Mouse (Mus musculus): ENCODE measurements around the gene Optn. TPM values are rescaled to one million over a fixed set of nuclear protein-coding genes. Genes with fewer than 3 reads are reported as not detected.

The Optn gene
- total and polyA plus RNA-seq, 3 experiments: 25.1 to 37.3 (median 28.0) TPM

DNA sequence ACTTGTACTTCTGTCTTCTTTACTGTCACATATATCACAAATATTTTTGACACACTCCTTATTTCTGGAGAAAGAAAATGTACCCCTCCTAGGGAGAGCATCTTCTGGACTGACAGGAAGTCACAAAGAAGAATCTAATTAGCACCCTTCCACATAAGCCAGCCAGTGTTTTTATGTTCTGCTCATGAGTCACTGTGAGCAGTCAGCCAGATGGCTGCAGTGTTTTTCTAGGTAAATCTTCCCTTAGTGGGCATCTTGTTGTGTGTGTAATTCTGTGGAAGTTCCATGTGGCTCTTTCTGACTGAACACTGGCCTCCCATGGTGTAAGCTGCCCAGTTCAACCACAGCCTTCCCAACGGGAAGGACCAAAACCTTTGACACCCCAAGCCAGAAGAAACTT is 44.1 kb downstream of the Optn start:
- peaks cover 16 to 54% of the 10 kb centered on the region in 2 experiments for H3K36me3 ChIP-seq (replicated peaks in 1 of 2; ENCODE audit: control insufficient read depth in 1 of 2, insufficient read depth in 1 of 2, low read length in 1 of 2)
- no peak overlapping the region for H3K9ac ChIP-seq (ENCODE audit: insufficient read depth, low read depth)
- dilution Hi-C loops (cut with MboI; ENCODE audit: extremely low pct_ligation_motif_present, extremely low pct_unique_long_range_greater_than_20kb, low sequenced_read_pairs): no loop called here
- H3K79me2 ChIP-seq (replicated peaks; ENCODE audit: control insufficient read depth, extremely low read depth, insufficient read depth, poor library complexity, severe bottlenecking): no peaks in the 10 kb centered on the region
- H3K27ac ChIP-seq (ENCODE audit: insufficient read depth, low read depth): no peak overlapping the region
- in situ Hi-C loops (cut with MboI; ENCODE audit: low pct_ligation_motif_present, low pct_unique_long_range_greater_than_20kb, low sequenced_read_pairs): no loop called here
- H3K4me1 ChIP-seq (ENCODE audit: control insufficient read depth in 1 of 2, insufficient read depth in 2 of 2): peaks cover 8 to 16% of the 10 kb centered on the region in 2 experiments; a peak in 3 of 4 replicates
- no peak overlapping the region for H3K4me3 ChIP-seq (replicated peaks in 1 of 3; ENCODE audit: low read depth in 2 of 3, low read length in 2 of 3, poor library complexity in 1 of 3)
- H3K27me3 ChIP-seq (replicated peaks): no peaks in the 10 kb centered on the region
- TF ChIP-seq MAZ (IDR thresholded peaks at IDR 0.05; ENCODE audit: low read depth, low read length) (no peak), ZNF384 (IDR thresholded peaks at IDR 0.05; ENCODE audit: low read depth, low read length) (no peak), UBTF (IDR thresholded peaks at IDR 0.05; ENCODE audit: low read depth, low read length) (no peak)
- H3K9me3 ChIP-seq (replicated peaks; ENCODE audit: low read length): no peaks in the 10 kb centered on the region
- DNase-seq (ENCODE audit: extremely low read depth): no peak
- H3K4me2 ChIP-seq (ENCODE audit: insufficient read depth, low read depth, poor library complexity, severe bottlenecking): no peak overlapping the region

GRCm38 (mm10) chr2:5016922-5017321 is 46.9 kb downstream of the Optn start:
- peaks cover 6% of the 10 kb centered on the region for H3K79me2 ChIP-seq (replicated peaks; ENCODE audit: control insufficient read depth, extremely low read depth, insufficient read depth, poor library complexity, severe bottlenecking)
- peaks cover 16 to 32% of the 10 kb centered on the region in 2 experiments for H3K36me3 ChIP-seq (replicated peaks in 1 of 2; ENCODE audit: control insufficient read depth in 1 of 2, insufficient read depth in 1 of 2, low read length in 1 of 2)
- dilution Hi-C loops (cut with MboI; ENCODE audit: extremely low pct_ligation_motif_present, extremely low pct_unique_long_range_greater_than_20kb, low sequenced_read_pairs) (no loop called here), in situ Hi-C loops (cut with MboI; ENCODE audit: low pct_ligation_motif_present, low pct_unique_long_range_greater_than_20kb, low sequenced_read_pairs) (no loop called here)
- H3K9me3 ChIP-seq (replicated peaks; ENCODE audit: low read length): no peaks in the 10 kb centered on the region
- peak overlapping the region; percentile 37 for H3K4me2 ChIP-seq (ENCODE audit: insufficient read depth, low read depth, poor library complexity, severe bottlenecking)
- H3K4me3 ChIP-seq (replicated peaks in 1 of 3; ENCODE audit: low read depth in 2 of 3, low read length in 2 of 3, poor library complexity in 1 of 3): no peak overlapping the region
- H3K27ac ChIP-seq (ENCODE audit: insufficient read depth, low read depth): peak overlapping the region; percentile 53; the same call in 1 of the 2 replicates
- H3K4me1 ChIP-seq (ENCODE audit: control insufficient read depth in 1 of 2, insufficient read depth in 2 of 2): peaks cover 17 to 28% of the 10 kb centered on the region in 2 experiments
- TF ChIP-seq HCFC1 (IDR thresholded peaks at IDR 0.05; ENCODE audit: low read depth, low read length) (0 out of 2 replicates have a peak, but pooled peaks have one; percentile 6), MYC (IDR thresholded peaks at IDR 0.05; ENCODE audit: low read depth, low read length) (0 out of 2 replicates have a peak, but pooled peaks have one; percentile 40), CHD2 (IDR thresholded peaks at IDR 0.05; ENCODE audit: low read length) (peak; percentile 66; the same call in 1 of the 2 replicates), BHLHE40 (IDR thresholded peaks at IDR 0.05; ENCODE audit: low read depth, low read length) (peak; percentile 44), KAT2A (IDR thresholded peaks at IDR 0.05; ENCODE audit: insufficient replicate concordance, low read length) (no peak), SIN3A (IDR thresholded peaks at IDR 0.05; ENCODE audit: low read length) (peak; percentile 57; the same call in 1 of the 2 replicates), EP300 (IDR thresholded peaks at IDR 0.05; ENCODE audit: low read length) (no peak), ZNF384 (IDR thresholded peaks at IDR 0.05; ENCODE audit: low read depth, low read length) (peak; percentile 91)
- H3K27me3 ChIP-seq (replicated peaks): no peaks in the 10 kb centered on the region
- peak overlapping the region; percentile 67; the same call in 1 of the 2 replicates for H3K9ac ChIP-seq (ENCODE audit: insufficient read depth, low read depth)
- DNase-seq (ENCODE audit: extremely low read depth): peak; percentile 76

DNA sequence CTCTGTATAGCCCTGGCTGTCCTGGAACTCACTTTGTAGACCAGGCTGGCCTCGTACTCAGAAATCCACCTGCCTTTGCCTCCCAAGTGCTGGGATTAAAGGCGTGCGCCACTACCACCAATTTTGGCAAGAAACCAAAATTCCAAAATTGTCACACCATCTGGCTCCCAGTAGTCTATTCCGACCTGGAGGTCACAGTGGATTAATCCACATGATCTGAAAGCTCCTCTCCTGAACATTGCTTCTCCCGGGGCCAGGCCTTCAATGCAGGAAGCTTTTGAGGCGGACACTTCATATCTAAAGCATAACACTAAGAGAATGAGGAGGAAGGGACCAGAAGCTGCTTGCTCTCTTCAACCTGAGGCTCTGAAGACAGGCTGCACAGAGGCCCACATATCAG is 48.3 kb downstream of the Optn start:
- in situ Hi-C loops (cut with MboI; ENCODE audit: low pct_ligation_motif_present, low pct_unique_long_range_greater_than_20kb, low sequenced_read_pairs): no loop called here
- H3K27me3 ChIP-seq (replicated peaks): no peaks in the 10 kb centered on the region

More for the DNA sequence above, 48.3 kb downstream of the Optn start:
- H3K4me2 ChIP-seq (ENCODE audit: insufficient read depth, low read depth, poor library complexity, severe bottlenecking): no peak overlapping the region
- peaks cover 19% of the 10 kb centered on the region for H3K79me2 ChIP-seq (replicated peaks; ENCODE audit: control insufficient read depth, extremely low read depth, insufficient read depth, poor library complexity, severe bottlenecking)
- peaks cover 22 to 34% of the 10 kb centered on the region in 2 experiments for H3K4me1 ChIP-seq (ENCODE audit: control insufficient read depth in 1 of 2, insufficient read depth in 2 of 2)
- no peaks in the 10 kb centered on the region for H3K9me3 ChIP-seq (replicated peaks; ENCODE audit: low read length)
- H3K9ac ChIP-seq (ENCODE audit: insufficient read depth, low read depth): no peak overlapping the region
- no peak overlapping the region for H3K27ac ChIP-seq (ENCODE audit: insufficient read depth, low read depth)
- no peak for DNase-seq (ENCODE audit: extremely low read depth)
- dilution Hi-C loops (cut with MboI; ENCODE audit: extremely low pct_ligation_motif_present, extremely low pct_unique_long_range_greater_than_20kb, low sequenced_read_pairs): no loop called here
- H3K4me3 ChIP-seq (replicated peaks in 1 of 3; ENCODE audit: low read depth in 2 of 3, low read length in 2 of 3, poor library complexity in 1 of 3): no peak overlapping the region
- TF ChIP-seq BHLHE40 (IDR thresholded peaks at IDR 0.05; ENCODE audit: low read depth, low read length) (no peak), USF2 (conservative IDR thresholded peaks at IDR 0.05; ENCODE audit: low read depth, low read length) (no peak), MXI1 (IDR thresholded peaks at IDR 0.05; ENCODE audit: low read depth, low read length) (no peak), POLR2AphosphoS2 (IDR thresholded peaks at IDR 0.05; ENCODE audit: low read depth, low read length) (no peak), HCFC1 (IDR thresholded peaks at IDR 0.05; ENCODE audit: low read depth, low read length) (no peak), CTCF (conservative IDR thresholded peaks at IDR 0.05 in 1 of 2, IDR thresholded peaks at IDR 0.05 in 1 of 2; ENCODE audit: low read depth in 2 of 2, low read length in 2 of 2) (no peak), EP300 (IDR thresholded peaks at IDR 0.05; ENCODE audit: low read length) (no peak), CHD2 (IDR thresholded peaks at IDR 0.05; ENCODE audit: low read length) (no peak), RAD21 (IDR thresholded peaks at IDR 0.05; ENCODE audit: low read depth, low read length) (no peak), MEF2A (IDR thresholded peaks at IDR 0.05; ENCODE audit: borderline replicate concordance, low read depth, low read length) (no peak), PAX5 (IDR thresholded peaks at IDR 0.05; ENCODE audit: low read length) (no peak), POLR2A (IDR thresholded peaks at IDR 0.05; ENCODE audit: low read depth, low read length) (no peak), IRF4 (IDR thresholded peaks at IDR 0.05; ENCODE audit: low read depth, low read length) (no peak), MAZ (IDR thresholded peaks at IDR 0.05; ENCODE audit: low read depth, low read length) (no peak), ZNF384 (IDR thresholded peaks at IDR 0.05; ENCODE audit: low read depth, low read length) (no peak), GABPA (IDR thresholded peaks at IDR 0.05; ENCODE audit: insufficient replicate concordance, low read depth, low read length) (no peak), JUN (IDR thresholded peaks at IDR 0.05; ENCODE audit: insufficient read depth, low read depth, low read length) (no peak), UBTF (IDR thresholded peaks at IDR 0.05; ENCODE audit: low read depth, low read length) (no peak), NRF1 (IDR thresholded peaks at IDR 0.05; ENCODE audit: low read depth, low read length) (no peak), ZC3H11A (IDR thresholded peaks at IDR 0.05; ENCODE audit: low read depth, low read length) (no peak)
- H3K36me3 ChIP-seq (replicated peaks in 1 of 2; ENCODE audit: control insufficient read depth in 1 of 2, insufficient read depth in 1 of 2, low read length in 1 of 2): peaks cover 7 to 22% of the 10 kb centered on the region in 2 experiments

Measured in CH12.LX (cell line).